Mouse (Mus musculus): ENCODE results near the gene Hnrnph1. TPM values are rescaled to one million over a fixed set of nuclear protein-coding genes. Genes with fewer than 3 reads are reported as not detected.
"Not testable (repeated sequence)": the region's sequence is repeated elsewhere in the genome, so short reads cannot be mapped to it uniquely, and the experiment has no call there.

The Hnrnph1 gene
- polyA plus RNA-seq, 1 experiment from 2014 or later, result 367 TPM

- H3K4me1 ChIP-seq, result 0 out of 2 replicates have a peak, but pooled peaks cover 6% of the 10 kb centered on the region
- peak overlapping the region; percentile 83 for H3K27ac ChIP-seq
- DNase-seq (ENCODE audit: low spot score), result peak; percentile 78
- WGBS, result 2% methylated on average over 74 of the region's 74 CpGs
- peaks cover 37% of the 10 kb centered on the region for H3K27me3 ChIP-seq (ENCODE audit: insufficient read depth, poor library complexity, severe bottlenecking)
- peak overlapping the region; percentile 73 for H3K4me3 ChIP-seq
- no peaks in the 10 kb centered on the region for H3K9me3 ChIP-seq
- H3K36me3 ChIP-seq, result no peaks in the 10 kb centered on the region
These were observed 17.6 kb upstream of the Hnrnph1 start for GRCm38 (mm10) chr11:50358950-50359861.

DNA sequence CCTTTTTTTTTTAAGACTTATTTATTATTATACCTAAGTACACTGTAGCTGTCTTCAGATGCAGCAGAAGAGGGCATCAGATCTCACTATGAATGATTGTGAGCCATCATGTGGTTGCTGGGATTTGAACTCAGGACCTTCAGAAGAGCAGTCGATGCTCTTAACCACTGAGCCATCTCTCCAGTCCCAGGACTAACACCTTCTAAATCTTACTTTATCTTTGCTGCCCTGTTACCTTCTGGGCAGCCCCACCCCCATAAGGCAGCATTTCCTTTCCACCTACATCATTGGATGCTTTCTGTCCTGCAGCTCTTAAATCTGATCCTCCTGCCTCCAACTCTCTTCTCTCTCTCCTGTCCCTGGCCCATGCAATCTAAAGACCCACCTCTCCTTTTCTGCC is 15.5 kb upstream of the Hnrnph1 start:
- H3K9me3 ChIP-seq; H3K4me1 ChIP-seq; H3K36me3 ChIP-seq; H3K27ac ChIP-seq; DNase-seq (ENCODE audit: low spot score); H3K4me3 ChIP-seq: not testable (repeated sequence)
- WGBS, result 71% methylated on average over 1 of the region's 1 CpGs
- peaks cover 37% of the 10 kb centered on the region for H3K27me3 ChIP-seq (ENCODE audit: insufficient read depth, poor library complexity, severe bottlenecking)

DNA sequence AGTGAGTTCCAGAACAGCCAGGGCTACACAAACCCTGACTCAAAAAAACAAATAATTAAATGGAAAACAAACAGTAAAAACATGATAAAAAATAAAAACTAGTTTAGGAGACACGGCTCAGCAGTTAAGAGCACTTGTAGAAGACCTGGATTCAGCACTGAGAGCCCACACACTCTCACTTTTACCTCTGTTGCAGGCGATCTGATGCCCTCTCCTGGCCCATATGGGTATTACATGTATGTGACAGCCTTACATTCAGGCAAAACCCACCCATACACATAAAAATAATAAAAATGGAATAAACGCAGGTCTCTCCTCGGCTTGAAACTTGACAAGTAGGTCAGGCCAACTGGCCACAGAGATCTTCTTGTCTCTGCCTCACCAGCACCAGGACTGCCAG is 12.2 kb upstream of the Hnrnph1 start:
- no peak overlapping the region for H3K4me3 ChIP-seq
- WGBS, result 12% methylated on average over 4 of the region's 4 CpGs
- no peak overlapping the region for H3K27ac ChIP-seq
- H3K4me1 ChIP-seq, result no peaks in the 10 kb centered on the region
- no peaks in the 10 kb centered on the region for H3K36me3 ChIP-seq
- DNase-seq (ENCODE audit: low spot score), result peak; percentile 88
- H3K9me3 ChIP-seq, result no peaks in the 10 kb centered on the region
- H3K27me3 ChIP-seq (ENCODE audit: insufficient read depth, poor library complexity, severe bottlenecking), result peaks cover 24% of the 10 kb centered on the region

DNA sequence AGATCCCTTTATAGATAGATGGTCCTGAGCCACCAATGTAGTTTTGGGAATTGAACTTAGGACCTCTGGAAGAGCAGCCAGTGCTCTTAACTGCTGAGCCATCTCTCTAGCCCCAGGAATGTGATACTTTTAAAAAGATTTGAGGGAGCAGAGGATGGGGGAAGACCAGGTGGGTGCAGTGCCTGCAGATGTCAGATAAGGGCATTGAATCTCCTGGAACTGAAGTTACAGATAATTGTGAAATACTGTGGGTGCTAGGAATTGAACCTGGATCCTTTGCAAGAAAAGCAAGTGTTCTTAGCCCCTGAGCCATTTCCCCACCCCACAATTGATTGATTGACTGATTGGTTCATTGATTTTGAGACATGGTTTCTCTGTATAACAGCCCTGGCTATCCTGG is 11.5 kb upstream of the Hnrnph1 start:
- peaks cover 24% of the 10 kb centered on the region for H3K27me3 ChIP-seq (ENCODE audit: insufficient read depth, poor library complexity, severe bottlenecking)
- no peak for DNase-seq (ENCODE audit: low spot score)
- no peak overlapping the region for H3K4me3 ChIP-seq
- H3K27ac ChIP-seq, result no peak overlapping the region
- no peaks in the 10 kb centered on the region for H3K9me3 ChIP-seq
- H3K36me3 ChIP-seq, result no peaks in the 10 kb centered on the region
- H3K4me1 ChIP-seq, result no peaks in the 10 kb centered on the region

- Histone ChIP-seq H3K4me3 (no peak overlapping the region), H3K27me3 (ENCODE audit: insufficient read depth, poor library complexity, severe bottlenecking) (peaks cover 12% of the 10 kb centered on the region; the same call in 1 of the 2 replicates), H3K27ac (no peak overlapping the region), H3K4me1 (peaks cover 8% of the 10 kb centered on the region; the same call in 1 of the 2 replicates), H3K36me3 (no peaks in the 10 kb centered on the region), H3K9me3 (no peaks in the 10 kb centered on the region)
- DNase-seq (ENCODE audit: low spot score), result no peak
- 87% methylated on average over 9 of the region's 9 CpGs for WGBS
These were observed 9.3 kb upstream of the Hnrnph1 start for GRCm38 (mm10) chr11:50367531-50367930.

DNA sequence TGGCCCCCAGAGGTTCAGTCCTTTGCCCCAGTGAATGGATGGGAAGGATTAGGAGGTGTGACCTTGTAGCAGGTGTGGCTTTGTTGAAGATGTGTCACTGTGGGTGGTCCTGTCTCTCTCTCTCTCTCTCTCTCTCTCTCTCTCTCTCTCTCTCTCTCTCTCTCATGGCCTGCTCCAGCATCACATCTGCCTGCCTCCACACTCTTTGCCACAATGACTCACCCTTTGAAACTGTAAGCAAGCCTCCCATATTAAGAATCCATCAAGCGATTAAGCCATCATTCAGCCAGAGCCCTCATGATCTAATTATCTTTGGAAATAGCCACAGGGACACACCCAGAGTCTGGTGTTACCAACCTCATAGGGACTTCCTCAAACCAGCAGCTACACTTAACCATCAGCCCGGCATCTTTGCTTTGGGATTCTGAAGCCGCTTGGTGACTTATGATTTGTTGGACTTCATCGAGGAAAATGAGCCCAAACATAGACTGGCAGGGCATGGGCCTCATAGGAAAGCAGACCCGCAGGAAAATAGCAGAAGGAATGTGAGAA is 7.4 kb upstream of the Hnrnph1 start:
- H3K27ac ChIP-seq, result no peak overlapping the region
- H3K9me3 ChIP-seq, result no peaks in the 10 kb centered on the region
- WGBS, result 88% methylated on average over 5 of the region's 5 CpGs
- H3K4me1 ChIP-seq, result peaks cover 8% of the 10 kb centered on the region; the same call in 1 of the 2 replicates
- no peaks in the 10 kb centered on the region for H3K36me3 ChIP-seq
- peaks cover 6% of the 10 kb centered on the region; the same call in 1 of the 2 replicates for H3K27me3 ChIP-seq (ENCODE audit: insufficient read depth, poor library complexity, severe bottlenecking)
- DNase-seq (ENCODE audit: low spot score), result no peak
- no peak overlapping the region for H3K4me3 ChIP-seq

GRCm38 (mm10) chr11:50370969-50371368 is 5.8 kb upstream of the Hnrnph1 start:
- Histone ChIP-seq H3K9me3 (no peaks in the 10 kb centered on the region), H3K27me3 (ENCODE audit: insufficient read depth, poor library complexity, severe bottlenecking) (peaks cover 6% of the 10 kb centered on the region; the same call in 1 of the 2 replicates), H3K4me3 (0 out of 2 replicates have a peak overlapping the region, but pooled peaks have one; percentile 61), H3K36me3 (no peaks in the 10 kb centered on the region), H3K27ac (peak overlapping the region; percentile 89), H3K4me1 (peaks cover 8% of the 10 kb centered on the region; the same call in 1 of the 2 replicates)
- 62% methylated on average over 4 of the region's 4 CpGs for WGBS
- peak; percentile 69 for DNase-seq (ENCODE audit: low spot score)

GRCm38 (mm10) chr11:50371399-50371841 is 5.4 kb upstream of the Hnrnph1 start:
- H3K4me1 ChIP-seq, result peaks cover 13% of the 10 kb centered on the region
- H3K36me3 ChIP-seq, result no peaks in the 10 kb centered on the region
- peaks cover 6% of the 10 kb centered on the region; the same call in 1 of the 2 replicates for H3K27me3 ChIP-seq (ENCODE audit: insufficient read depth, poor library complexity, severe bottlenecking)
- 3% methylated on average over 18 of the region's 18 CpGs for WGBS
- peak; percentile 81 for DNase-seq (ENCODE audit: low spot score)
- peak overlapping the region; percentile 61 for H3K4me3 ChIP-seq
- H3K9me3 ChIP-seq, result no peaks in the 10 kb centered on the region
- peak overlapping the region; percentile 89 for H3K27ac ChIP-seq

DNA sequence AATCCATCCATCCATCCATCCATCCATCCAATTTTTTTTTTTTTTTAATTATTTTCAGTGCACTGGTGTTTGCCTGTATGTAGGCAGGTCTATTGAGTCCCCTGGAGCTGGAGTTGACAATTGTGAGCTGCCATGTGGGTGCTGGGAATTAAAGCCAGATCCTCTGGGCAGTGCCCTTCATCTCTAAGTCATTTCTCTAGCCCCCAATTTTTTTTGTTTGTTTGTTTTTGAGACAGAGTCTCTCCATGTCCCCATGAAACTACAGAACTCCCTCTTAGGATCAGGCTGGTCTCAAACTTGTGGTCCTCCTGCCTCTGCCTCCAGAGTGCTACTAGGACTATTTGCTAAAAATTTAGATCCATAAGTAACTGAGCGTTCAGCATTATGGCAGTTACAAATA is 4.9 kb upstream of the Hnrnph1 start:
- peak overlapping the region; percentile 89 for H3K27ac ChIP-seq

GRCm38 (mm10) chr11:50373086-50373485 is 3.7 kb upstream of the Hnrnph1 start:
- no peaks in the 10 kb centered on the region for H3K36me3 ChIP-seq
- H3K4me1 ChIP-seq, result peaks cover 20% of the 10 kb centered on the region
- DNase-seq (ENCODE audit: low spot score), result peak; percentile 9
- H3K27me3 ChIP-seq (ENCODE audit: insufficient read depth, poor library complexity, severe bottlenecking), result no peaks in the 10 kb centered on the region
- no peak overlapping the region for H3K4me3 ChIP-seq
- no peaks in the 10 kb centered on the region for H3K9me3 ChIP-seq
- H3K27ac ChIP-seq, result no peak overlapping the region

More for the DNA sequence above, 4.9 kb upstream of the Hnrnph1 start:
- WGBS, result 93% methylated on average over 1 of the region's 1 CpGs
- peak; percentile 60 for DNase-seq (ENCODE audit: low spot score)
- Histone ChIP-seq H3K9me3 (no peaks in the 10 kb centered on the region), H3K4me3 (no peak overlapping the region; the same call in 1 of the 2 replicates), H3K27me3 (ENCODE audit: insufficient read depth, poor library complexity, severe bottlenecking) (peaks cover 6% of the 10 kb centered on the region; the same call in 1 of the 2 replicates), H3K36me3 (no peaks in the 10 kb centered on the region), H3K4me1 (peaks cover 18% of the 10 kb centered on the region)

- H3K36me3 ChIP-seq, result peaks cover under 1% of the 10 kb centered on the region; the same call in 1 of the 2 replicates
- peaks cover 20% of the 10 kb centered on the region for H3K4me1 ChIP-seq
- no peak overlapping the region for H3K4me3 ChIP-seq
- H3K27me3 ChIP-seq (ENCODE audit: insufficient read depth, poor library complexity, severe bottlenecking), result no peaks in the 10 kb centered on the region
- H3K27ac ChIP-seq, result no peak overlapping the region
- H3K9me3 ChIP-seq, result no peaks in the 10 kb centered on the region
- WGBS, result 93% methylated on average over 1 of the region's 1 CpGs
- peak; percentile 62 for DNase-seq (ENCODE audit: low spot score)
These were observed 3.2 kb upstream of the Hnrnph1 start for GRCm38 (mm10) chr11:50373621-50374020.

DNA sequence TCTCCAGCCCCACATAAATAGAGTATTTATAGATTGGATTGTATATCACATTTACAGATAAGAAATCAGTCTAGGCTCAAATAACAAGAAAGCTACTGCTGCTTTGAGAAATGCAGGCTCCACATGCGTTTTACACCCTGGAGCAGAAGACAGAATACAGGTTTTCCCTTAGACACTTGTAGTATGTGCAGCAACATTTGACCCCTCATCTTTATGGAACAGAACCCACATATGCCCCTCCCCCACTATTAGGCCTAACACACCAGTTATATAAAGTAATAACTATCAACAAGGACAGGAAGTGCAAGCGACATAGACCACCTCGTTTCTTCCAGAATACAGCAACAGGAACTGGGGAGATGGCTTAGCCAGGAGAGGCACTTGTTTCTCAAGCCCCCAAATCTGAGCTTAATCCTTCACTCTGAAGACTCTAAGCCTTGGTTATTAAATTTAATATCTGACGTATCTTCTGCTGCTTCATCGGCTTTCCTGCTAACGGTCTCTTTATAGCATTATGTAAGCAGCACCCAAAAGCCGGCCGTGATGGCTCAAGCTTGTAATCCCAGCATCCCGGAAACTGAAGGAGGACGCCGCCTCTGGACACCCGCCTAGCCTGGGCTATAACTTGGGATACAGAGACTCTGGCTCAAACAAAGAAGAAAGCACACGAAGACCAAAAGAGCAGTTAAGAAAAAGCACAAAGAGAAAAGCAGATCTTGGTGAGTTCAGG is 2.3 kb upstream of the Hnrnph1 start:
- 89% methylated on average over 13 of the region's 13 CpGs for WGBS
- Histone ChIP-seq H3K4me3 (no peak overlapping the region), H3K27me3 (ENCODE audit: insufficient read depth, poor library complexity, severe bottlenecking) (no peaks in the 10 kb centered on the region), H3K36me3 (peaks cover 8% of the 10 kb centered on the region), H3K27ac (no peak overlapping the region), H3K9me3 (no peaks in the 10 kb centered on the region), H3K4me1 (peaks cover 21% of the 10 kb centered on the region)
- DNase-seq (ENCODE audit: low spot score), result peak; percentile 39
